Mouse (Mus musculus) bone marrow, adult 2 months (tissue): ENCODE data around the gene Fez1. TPM values are rescaled to one million over a fixed set of nuclear protein-coding genes. Genes with fewer than 3 reads are reported as not detected.

Experiments
- H3K27ac ChIP-seq: fragments of 200-500 bp; 2 replicates; pipeline ENCODE4 v1.5.1; 2012; ENCODE audit warnings: low read depth, mild to moderate bottlenecking, control low read depth, inconsistent platforms, low read length; ENCODE audit not compliant: control insufficient read depth, poor library complexity, insufficient read depth
- H3K4me1 ChIP-seq: fragments of 200-500 bp; 2 replicates; pipeline ENCODE4 v1.6.1; 2011; ENCODE audit warnings: low read length; ENCODE audit not compliant: control insufficient read depth, insufficient read depth
- H3K4me3 ChIP-seq: fragments of 200-500 bp; replicated peaks from 2 replicates; pipeline ENCODE3; 2011; ENCODE audit warnings: mild to moderate bottlenecking, low read depth, low read length, control low read depth; ENCODE audit not compliant: control insufficient read depth
- CTCF ChIP-seq: fragments of 200-500 bp; IDR thresholded peaks from 2 replicates; pipeline ENCODE4 v1.5.1; 2011; ENCODE audit warnings: low read length, control low read depth; ENCODE audit not compliant: control insufficient read depth, insufficient read depth
- POLR2A ChIP-seq: fragments of 200-500 bp; IDR thresholded peaks from 2 replicates; pipeline ENCODE4 v1.6.1; 2011; ENCODE audit warnings: low read depth, mild to moderate bottlenecking, control low read depth, low read length, borderline replicate concordance; ENCODE audit not compliant: control insufficient read depth
- WGBS: fragments of 180-500 bp; shearing (Covaris S2); methylation state at CpG from one replicate; pipeline ENCODE4 v1.1.7; 2018; 5-methylcytosine and 5-hydroxymethylcytosine counted together
- polyA plus RNA-seq: library from polyadenylated mRNA; stranded (reverse); fragments of >200 nt; gene quantifications from 2 replicates; pipeline ENCODE4 v1.2.4, GENCODE M21; 2011; ENCODE audit warnings: low replicate concordance; ENCODE audit not compliant: missing spikeins, insufficient read depth, insufficient read length

Gene Fez1
- polyA plus RNA-seq, 1 experiment = 7.3 TPM

- no peak overlapping the region for H3K4me3 ChIP-seq
- TF ChIP-seq CTCF (no peak), POLR2A (no peak)
- H3K4me1 ChIP-seq = no peaks in the 10 kb centered on the region
- no peak overlapping the region for H3K27ac ChIP-seq
- 78% methylated on average over 2 of the region's 2 CpGs for WGBS
These were observed 34.7 kb downstream of the Fez1 start for GRCm38 (mm10) chr9:36856351-36856750.

- H3K4me1 ChIP-seq = no peaks in the 10 kb centered on the region
- no peak overlapping the region for H3K27ac ChIP-seq
- 44% methylated on average over 8 of the region's 8 CpGs for WGBS
- no peak for TF ChIP-seq CTCF
- TF ChIP-seq POLR2A = no peak
- H3K4me3 ChIP-seq = no peak overlapping the region
These were observed 35.9 kb downstream of the Fez1 start for GRCm38 (mm10) chr9:36857476-36858117.

- Histone ChIP-seq H3K4me1 (no peaks in the 10 kb centered on the region), H3K4me3 (no peak overlapping the region)
- TF ChIP-seq POLR2A (no peak), CTCF (no peak)
These were observed 37.0 kb downstream of the Fez1 start for GRCm38 (mm10) chr9:36858677-36859076.

GRCm38 (mm10) chr9:36862576-36862975 lies 40.9 kb downstream of the Fez1 start:
- 37% methylated on average over 2 of the region's 2 CpGs for WGBS
- TF ChIP-seq CTCF (no peak), POLR2A (no peak)
- no peaks in the 10 kb centered on the region for H3K4me1 ChIP-seq
- no peak overlapping the region for H3K27ac ChIP-seq
- H3K4me3 ChIP-seq = no peak overlapping the region

More at GRCm38 (mm10) chr9:36858677-36859076, 37.0 kb downstream of the Fez1 start:
- H3K27ac ChIP-seq = no peak overlapping the region
- WGBS = 67% methylated on average over 4 of the region's 4 CpGs

- TF ChIP-seq POLR2A (no peak), CTCF (no peak)
- 55% methylated on average over 3 of the region's 3 CpGs for WGBS
- no peak overlapping the region for H3K4me3 ChIP-seq
- H3K4me1 ChIP-seq = no peaks in the 10 kb centered on the region
- no peak overlapping the region for H3K27ac ChIP-seq
These were observed 42.0 kb downstream of the Fez1 start for GRCm38 (mm10) chr9:36863694-36864093.

- no peak for TF ChIP-seq POLR2A
- H3K4me3 ChIP-seq = no peak overlapping the region
- H3K27ac ChIP-seq = no peak overlapping the region
- no peaks in the 10 kb centered on the region for H3K4me1 ChIP-seq
- WGBS = 61% methylated on average over 4 of the region's 4 CpGs
These were observed 43.5 kb downstream of the Fez1 start for GRCm38 (mm10) chr9:36864862-36865813.

GRCm38 (mm10) chr9:36868662-36869061 lies 47.0 kb downstream of the Fez1 start:
- no peak overlapping the region for H3K4me3 ChIP-seq
- no peak overlapping the region for H3K27ac ChIP-seq
- no peaks in the 10 kb centered on the region for H3K4me1 ChIP-seq
- WGBS = 79% methylated on average over 6 of the region's 6 CpGs
- TF ChIP-seq POLR2A (no peak), CTCF (no peak)

- 7% methylated on average over 1 of the region's 1 CpGs for WGBS
- TF ChIP-seq CTCF (no peak), POLR2A (no peak)
- no peak overlapping the region for H3K4me3 ChIP-seq
- H3K4me1 ChIP-seq = no peaks in the 10 kb centered on the region
- no peak overlapping the region for H3K27ac ChIP-seq
These were observed 48.6 kb downstream of the Fez1 start for GRCm38 (mm10) chr9:36870263-36870662.

GRCm38 (mm10) chr9:36873796-36874195 lies 52.1 kb downstream of the Fez1 start:
- TF ChIP-seq POLR2A (no peak), CTCF (no peak)
- 78% methylated on average over 2 of the region's 2 CpGs for WGBS
- H3K4me3 ChIP-seq = no peak overlapping the region
- no peaks in the 10 kb centered on the region for H3K4me1 ChIP-seq
- H3K27ac ChIP-seq = no peak overlapping the region
